Mouse (Mus musculus): ENCODE measurements around the gene Msi2. TPM values are rescaled to one million over a fixed set of nuclear protein-coding genes. Genes with fewer than 3 reads are reported as not detected.
A peak's percentile ranks its signal among the peaks of the same experiment; 100 is the strongest.

Msi2 gene
- polyA plus RNA-seq, 1 experiment from 2014 or later, result 40.1 TPM

GRCm38 (mm10) chr11:88482636-88483035 lies 235.7 kb downstream of the Msi2 start:
- Histone ChIP-seq H3K9me3 (ENCODE audit: control insufficient read depth, low read length) (no peaks in the 10 kb centered on the region), H3K9ac (ENCODE audit: low read depth, low read length) (peak overlapping the region; percentile 50), H3K27me3 (ENCODE audit: control insufficient read depth, insufficient read depth, low read length) (no peaks in the 10 kb centered on the region), H3K4me3 (ENCODE audit: low read depth, low read length) (no peak overlapping the region), H3K4me1 (replicated peaks; ENCODE audit: control insufficient read depth, insufficient read depth, low read length) (peaks cover 40% of the 10 kb centered on the region), H3K36me3 (ENCODE audit: control insufficient read depth, insufficient read depth, low read length) (no peaks in the 10 kb centered on the region), H3K27ac (ENCODE audit: low read depth, low read length) (peak overlapping the region; percentile 97), H3K4me2 (replicated peaks; ENCODE audit: low read depth, low read length) (no peak overlapping the region)
- DNase-seq (ENCODE audit: low spot score) (peak; percentile 59), ATAC-seq (ENCODE audit: low FRiP score) (peak; percentile 51)
- WGBS, result 16% methylated on average over 11 of the region's 11 CpGs

- Histone ChIP-seq H3K4me2 (replicated peaks; ENCODE audit: low read depth, low read length) (0 out of 2 replicates have a peak overlapping the region, but pooled peaks have one; percentile 27), H3K27ac (ENCODE audit: low read depth, low read length) (peak overlapping the region; percentile 97), H3K4me3 (ENCODE audit: low read depth, low read length) (no peak overlapping the region), H3K27me3 (ENCODE audit: control insufficient read depth, insufficient read depth, low read length) (no peaks in the 10 kb centered on the region), H3K36me3 (ENCODE audit: control insufficient read depth, insufficient read depth, low read length) (no peaks in the 10 kb centered on the region), H3K9ac (ENCODE audit: low read depth, low read length) (peak overlapping the region; percentile 45; the same call in 1 of the 2 replicates), H3K9me3 (ENCODE audit: control insufficient read depth, low read length) (no peaks in the 10 kb centered on the region), H3K4me1 (replicated peaks; ENCODE audit: control insufficient read depth, insufficient read depth, low read length) (peaks cover 40% of the 10 kb centered on the region)
- DNase-seq (ENCODE audit: low spot score) (peak; percentile 56), ATAC-seq (ENCODE audit: low FRiP score) (peak; percentile 34; the same call in 1 of the 2 replicates)
- WGBS, result 22% methylated on average over 6 of the region's 6 CpGs
Measured at GRCm38 (mm10) chr11:88482236-88482635, 236.1 kb downstream of the Msi2 start.

- peak overlapping the region; percentile 32 for H3K4me2 ChIP-seq (replicated peaks; ENCODE audit: low read depth, low read length)
- 37% methylated on average over 7 of the region's 7 CpGs for WGBS
- H3K9ac ChIP-seq (ENCODE audit: low read depth, low read length), result peak overlapping the region; percentile 45
- DNase-seq (ENCODE audit: low spot score) (peak; percentile 84), ATAC-seq (ENCODE audit: low FRiP score) (peak; percentile 85)
- no peaks in the 10 kb centered on the region for H3K27me3 ChIP-seq (ENCODE audit: control insufficient read depth, insufficient read depth, low read length)
- no peaks in the 10 kb centered on the region for H3K9me3 ChIP-seq (ENCODE audit: control insufficient read depth, low read length)
- no peaks in the 10 kb centered on the region for H3K36me3 ChIP-seq (ENCODE audit: control insufficient read depth, insufficient read depth, low read length)
- no peak overlapping the region for H3K4me3 ChIP-seq (ENCODE audit: low read depth, low read length)
- peak overlapping the region; percentile 97 for H3K27ac ChIP-seq (ENCODE audit: low read depth, low read length)
- peaks cover 40% of the 10 kb centered on the region for H3K4me1 ChIP-seq (replicated peaks; ENCODE audit: control insufficient read depth, insufficient read depth, low read length)
Measured at GRCm38 (mm10) chr11:88481602-88482161, 236.6 kb downstream of the Msi2 start.

- Histone ChIP-seq H3K36me3 (ENCODE audit: control insufficient read depth, insufficient read depth, low read length) (no peaks in the 10 kb centered on the region), H3K4me1 (replicated peaks; ENCODE audit: control insufficient read depth, insufficient read depth, low read length) (peaks cover 40% of the 10 kb centered on the region), H3K4me2 (replicated peaks; ENCODE audit: low read depth, low read length) (peak overlapping the region; percentile 32), H3K4me3 (ENCODE audit: low read depth, low read length) (no peak overlapping the region), H3K27me3 (ENCODE audit: control insufficient read depth, insufficient read depth, low read length) (no peaks in the 10 kb centered on the region), H3K9me3 (ENCODE audit: control insufficient read depth, low read length) (no peaks in the 10 kb centered on the region), H3K9ac (ENCODE audit: low read depth, low read length) (peak overlapping the region; percentile 1), H3K27ac (ENCODE audit: low read depth, low read length) (peak overlapping the region; percentile 97)
- DNase-seq (ENCODE audit: low spot score) (peak; percentile 37), ATAC-seq (ENCODE audit: low FRiP score) (peak; percentile 55)
- WGBS, result 37% methylated on average over 9 of the region's 9 CpGs
Measured at GRCm38 (mm10) chr11:88481092-88481601, 237.2 kb downstream of the Msi2 start.

GRCm38 (mm10) chr11:88479498-88479897 lies 238.8 kb downstream of the Msi2 start:
- peak overlapping the region; percentile 0; the same call in 1 of the 2 replicates for H3K27ac ChIP-seq (ENCODE audit: low read depth, low read length)
- DNase-seq (ENCODE audit: low spot score) (no peak), ATAC-seq (ENCODE audit: low FRiP score) (no peak)
- H3K9me3 ChIP-seq (ENCODE audit: control insufficient read depth, low read length), result no peaks in the 10 kb centered on the region
- no peaks in the 10 kb centered on the region for H3K27me3 ChIP-seq (ENCODE audit: control insufficient read depth, insufficient read depth, low read length)
- WGBS, result 74% methylated on average over 5 of the region's 5 CpGs
- H3K9ac ChIP-seq (ENCODE audit: low read depth, low read length), result no peak overlapping the region
- no peaks in the 10 kb centered on the region for H3K36me3 ChIP-seq (ENCODE audit: control insufficient read depth, insufficient read depth, low read length)
- no peak overlapping the region for H3K4me2 ChIP-seq (replicated peaks; ENCODE audit: low read depth, low read length)
- H3K4me3 ChIP-seq (ENCODE audit: low read depth, low read length), result no peak overlapping the region
- H3K4me1 ChIP-seq (replicated peaks; ENCODE audit: control insufficient read depth, insufficient read depth, low read length), result peaks cover 30% of the 10 kb centered on the region

GRCm38 (mm10) chr11:88474889-88475440 lies 243.3 kb downstream of the Msi2 start:
- Histone ChIP-seq H3K27ac (ENCODE audit: low read depth, low read length) (peak overlapping the region; percentile 45; the same call in 1 of the 2 replicates), H3K4me3 (ENCODE audit: low read depth, low read length) (no peak overlapping the region), H3K4me1 (replicated peaks; ENCODE audit: control insufficient read depth, insufficient read depth, low read length) (peaks cover 20% of the 10 kb centered on the region), H3K9ac (ENCODE audit: low read depth, low read length) (no peak overlapping the region), H3K27me3 (ENCODE audit: control insufficient read depth, insufficient read depth, low read length) (no peaks in the 10 kb centered on the region), H3K4me2 (replicated peaks; ENCODE audit: low read depth, low read length) (no peak overlapping the region), H3K9me3 (ENCODE audit: control insufficient read depth, low read length) (no peaks in the 10 kb centered on the region), H3K36me3 (ENCODE audit: control insufficient read depth, insufficient read depth, low read length) (no peaks in the 10 kb centered on the region)
- no peak for ATAC-seq (ENCODE audit: low FRiP score)
- 80% methylated on average over 4 of the region's 4 CpGs for WGBS
- no peak for DNase-seq (ENCODE audit: low spot score)

GRCm38 (mm10) chr11:88472731-88473130 lies 245.6 kb downstream of the Msi2 start:
- Histone ChIP-seq H3K4me2 (replicated peaks; ENCODE audit: low read depth, low read length) (no peak overlapping the region), H3K9me3 (ENCODE audit: control insufficient read depth, low read length) (no peaks in the 10 kb centered on the region), H3K4me1 (replicated peaks; ENCODE audit: control insufficient read depth, insufficient read depth, low read length) (peaks cover 18% of the 10 kb centered on the region), H3K36me3 (ENCODE audit: control insufficient read depth, insufficient read depth, low read length) (no peaks in the 10 kb centered on the region), H3K4me3 (ENCODE audit: low read depth, low read length) (no peak overlapping the region), H3K27ac (ENCODE audit: low read depth, low read length) (peak overlapping the region; percentile 82), H3K9ac (ENCODE audit: low read depth, low read length) (no peak overlapping the region; the same call in 1 of the 2 replicates), H3K27me3 (ENCODE audit: control insufficient read depth, insufficient read depth, low read length) (no peaks in the 10 kb centered on the region)
- ATAC-seq (ENCODE audit: low FRiP score), result no peak
- DNase-seq (ENCODE audit: low spot score), result no peak
- WGBS, result 44% methylated on average over 8 of the region's 8 CpGs

- DNase-seq (ENCODE audit: low spot score), result peak; percentile 76
- no peaks in the 10 kb centered on the region for H3K36me3 ChIP-seq (ENCODE audit: control insufficient read depth, insufficient read depth, low read length)
- no peak overlapping the region for H3K4me3 ChIP-seq (ENCODE audit: low read depth, low read length)
- peak overlapping the region; percentile 82 for H3K27ac ChIP-seq (ENCODE audit: low read depth, low read length)
- no peaks in the 10 kb centered on the region for H3K9me3 ChIP-seq (ENCODE audit: control insufficient read depth, low read length)
- 0 out of 2 replicates have a peak overlapping the region, but pooled peaks have one; percentile 15 for H3K4me2 ChIP-seq (replicated peaks; ENCODE audit: low read depth, low read length)
- no peaks in the 10 kb centered on the region for H3K27me3 ChIP-seq (ENCODE audit: control insufficient read depth, insufficient read depth, low read length)
- WGBS, result 16% methylated on average over 12 of the region's 12 CpGs
- H3K4me1 ChIP-seq (replicated peaks; ENCODE audit: control insufficient read depth, insufficient read depth, low read length), result peaks cover 20% of the 10 kb centered on the region
- ATAC-seq (ENCODE audit: low FRiP score), result peak; percentile 88
- no peak overlapping the region for H3K9ac ChIP-seq (ENCODE audit: low read depth, low read length)
Measured at GRCm38 (mm10) chr11:88471981-88472647, 246.2 kb downstream of the Msi2 start.

Measured in hindbrain, embryonic 11.5 days (tissue).